Mouse (Mus musculus): Measurements from ENCODE around the gene Pus1. TPM values are rescaled to one million over a fixed set of nuclear protein-coding genes. Genes with fewer than 3 reads are reported as not detected.

The Pus1 gene
- polyA plus RNA-seq, 1 experiment from 2014 or later = 16.3 TPM

GRCm38 (mm10) chr5:110770031-110770445, 10.4 kb downstream of the Pus1 start:
- Histone ChIP-seq H3K4me1 (ENCODE audit: control insufficient read depth in 2 of 2, insufficient read depth in 2 of 2, low read length in 2 of 2) (peaks cover 0 to 14% of the 10 kb centered on the region in 2 experiments; a peak in 2 of 4 replicates), H3K4me3 (ENCODE audit: control insufficient read depth in 1 of 2, insufficient read depth in 1 of 2, low read depth in 1 of 2, low read length in 2 of 2) (peak overlapping the region; percentile 84 to 89), H3K4me2 (ENCODE audit: low read length) (peak overlapping the region; percentile 75), H3K9ac (ENCODE audit: low read length) (peak overlapping the region; percentile 93), H3K27me3 (ENCODE audit: control insufficient read depth, insufficient read depth, low read length) (no peaks in the 10 kb centered on the region), H3K9me3 (ENCODE audit: control insufficient read depth, low read length) (no peaks in the 10 kb centered on the region), H3K27ac (replicated peaks in 1 of 2; ENCODE audit: control insufficient read depth in 1 of 2, insufficient read depth in 1 of 2, low read depth in 2 of 2, low read length in 2 of 2) (peak overlapping the region; percentile 92 to 95), H3K36me3 (ENCODE audit: control insufficient read depth, insufficient read depth, low read length) (peaks cover 28% of the 10 kb centered on the region)
- peak; percentile 48 for ATAC-seq (ENCODE audit: insufficient number of reproducible peaks, insufficient read depth, low FRiP score, low read depth)
- WGBS = 0% methylated on average over 54 of the region's 58 CpGs

GRCm38 (mm10) chr5:110769272-110769671, 11.2 kb downstream of the Pus1 start:
- H3K27ac ChIP-seq (replicated peaks in 1 of 2; ENCODE audit: control insufficient read depth in 1 of 2, insufficient read depth in 1 of 2, low read depth in 2 of 2, low read length in 2 of 2) = no peak overlapping the region
- 58% methylated on average over 4 of the region's 4 CpGs for WGBS
- H3K4me2 ChIP-seq (ENCODE audit: low read length) = peak overlapping the region; percentile 75
- no peaks in the 10 kb centered on the region for H3K27me3 ChIP-seq (ENCODE audit: control insufficient read depth, insufficient read depth, low read length)
- H3K4me1 ChIP-seq (ENCODE audit: control insufficient read depth in 2 of 2, insufficient read depth in 2 of 2, low read length in 2 of 2) = peaks cover 0 to 14% of the 10 kb centered on the region in 2 experiments; a peak in 2 of 4 replicates
- no peaks in the 10 kb centered on the region for H3K9me3 ChIP-seq (ENCODE audit: control insufficient read depth, low read length)
- no peak for ATAC-seq (ENCODE audit: insufficient number of reproducible peaks, insufficient read depth, low FRiP score, low read depth)
- H3K36me3 ChIP-seq (ENCODE audit: control insufficient read depth, insufficient read depth, low read length) = peaks cover 20% of the 10 kb centered on the region
- H3K4me3 ChIP-seq (ENCODE audit: control insufficient read depth in 1 of 2, insufficient read depth in 1 of 2, low read depth in 1 of 2, low read length in 2 of 2) = peak overlapping the region; percentile 84 to 89
- peak overlapping the region; percentile 93 for H3K9ac ChIP-seq (ENCODE audit: low read length)

DNA sequence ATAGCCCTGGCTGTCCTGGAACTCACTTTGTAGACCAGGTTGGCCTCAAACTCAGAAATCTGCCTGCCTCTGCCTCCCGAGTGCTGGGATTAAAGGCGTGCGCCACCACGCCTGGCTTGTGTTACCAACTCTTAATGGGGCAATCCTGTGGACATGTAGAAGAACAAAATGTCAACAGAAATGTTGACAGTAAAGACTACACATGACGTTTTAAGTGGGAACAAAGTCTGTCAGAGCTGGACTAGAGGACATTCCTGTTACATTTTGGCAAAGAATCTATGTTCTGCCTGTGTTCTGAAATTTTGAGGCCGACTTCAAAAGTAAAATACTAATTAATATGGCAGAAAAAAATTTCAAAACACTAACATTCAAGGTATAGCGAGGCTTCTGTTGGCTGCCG, 16.6 kb downstream of the Pus1 start:
- Histone ChIP-seq H3K36me3 (ENCODE audit: control insufficient read depth, insufficient read depth, low read length) (no peaks in the 10 kb centered on the region), H3K9me3 (ENCODE audit: control insufficient read depth, low read length) (no peaks in the 10 kb centered on the region), H3K4me2 (ENCODE audit: low read length) (no peak overlapping the region), H3K4me3 (ENCODE audit: control insufficient read depth in 1 of 2, insufficient read depth in 1 of 2, low read depth in 1 of 2, low read length in 2 of 2) (no peak overlapping the region), H3K9ac (ENCODE audit: low read length) (no peak overlapping the region), H3K27me3 (ENCODE audit: control insufficient read depth, insufficient read depth, low read length) (no peaks in the 10 kb centered on the region), H3K27ac (replicated peaks in 1 of 2; ENCODE audit: control insufficient read depth in 1 of 2, insufficient read depth in 1 of 2, low read depth in 2 of 2, low read length in 2 of 2) (no peak overlapping the region), H3K4me1 (ENCODE audit: control insufficient read depth in 2 of 2, insufficient read depth in 2 of 2, low read length in 2 of 2) (peaks cover 0 to 7% of the 10 kb centered on the region in 2 experiments; a peak in 2 of 4 replicates)
- WGBS = 91% methylated on average over 8 of the region's 8 CpGs
- ATAC-seq (ENCODE audit: insufficient number of reproducible peaks, insufficient read depth, low FRiP score, low read depth) = no peak

DNA sequence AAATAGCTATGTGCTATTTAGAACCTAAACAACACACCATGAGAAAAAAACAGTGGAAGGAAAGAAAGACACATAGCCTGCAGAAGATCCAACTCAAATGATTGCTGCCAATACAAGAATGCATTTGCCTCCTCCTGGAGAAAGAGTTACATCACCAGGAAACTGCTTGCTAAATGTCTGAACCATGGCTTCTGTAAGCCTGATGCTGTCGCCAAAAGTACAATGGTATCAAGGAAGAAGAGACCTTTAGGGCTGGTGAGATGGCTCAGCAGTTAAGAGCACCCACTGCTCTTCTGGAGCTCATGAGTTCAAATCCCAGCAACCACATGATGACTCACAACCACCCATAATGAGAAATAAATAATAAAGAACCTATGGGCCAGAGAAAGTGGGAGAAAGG, 35.4 kb downstream of the Pus1 start:
- no peak for ATAC-seq (ENCODE audit: insufficient number of reproducible peaks, insufficient read depth, low FRiP score, low read depth)
- Histone ChIP-seq H3K9ac (ENCODE audit: low read length) (no peak overlapping the region), H3K27me3 (ENCODE audit: control insufficient read depth, insufficient read depth, low read length) (no peaks in the 10 kb centered on the region), H3K36me3 (ENCODE audit: control insufficient read depth, insufficient read depth, low read length) (peaks cover 8% of the 10 kb centered on the region), H3K9me3 (ENCODE audit: control insufficient read depth, low read length) (no peaks in the 10 kb centered on the region), H3K27ac (replicated peaks in 1 of 2; ENCODE audit: control insufficient read depth in 1 of 2, insufficient read depth in 1 of 2, low read depth in 2 of 2, low read length in 2 of 2) (no peak overlapping the region), H3K4me3 (ENCODE audit: control insufficient read depth in 1 of 2, insufficient read depth in 1 of 2, low read depth in 1 of 2, low read length in 2 of 2) (no peak overlapping the region), H3K4me1 (ENCODE audit: control insufficient read depth in 2 of 2, insufficient read depth in 2 of 2, low read length in 2 of 2) (no peaks in the 10 kb centered on the region), H3K4me2 (ENCODE audit: low read length) (no peak overlapping the region)
- 74% methylated on average over 1 of the region's 1 CpGs for WGBS

- peaks cover 60% of the 10 kb centered on the region for H3K36me3 ChIP-seq (ENCODE audit: control insufficient read depth, insufficient read depth, low read length)
- no peak overlapping the region for H3K4me3 ChIP-seq (ENCODE audit: control insufficient read depth in 1 of 2, insufficient read depth in 1 of 2, low read depth in 1 of 2, low read length in 2 of 2)
- H3K27ac ChIP-seq (replicated peaks in 1 of 2; ENCODE audit: control insufficient read depth in 1 of 2, insufficient read depth in 1 of 2, low read depth in 2 of 2, low read length in 2 of 2) = no peak overlapping the region
- no peaks in the 10 kb centered on the region for H3K4me1 ChIP-seq (ENCODE audit: control insufficient read depth in 2 of 2, insufficient read depth in 2 of 2, low read length in 2 of 2)
- no peak for ATAC-seq (ENCODE audit: insufficient number of reproducible peaks, insufficient read depth, low FRiP score, low read depth)
- WGBS = 93% methylated on average over 7 of the region's 7 CpGs
- no peaks in the 10 kb centered on the region for H3K9me3 ChIP-seq (ENCODE audit: control insufficient read depth, low read length)
- H3K9ac ChIP-seq (ENCODE audit: low read length) = no peak overlapping the region
- H3K4me2 ChIP-seq (ENCODE audit: low read length) = no peak overlapping the region
- H3K27me3 ChIP-seq (ENCODE audit: control insufficient read depth, insufficient read depth, low read length) = no peaks in the 10 kb centered on the region
Measured at GRCm38 (mm10) chr5:110739496-110740275, 40.8 kb downstream of the Pus1 start.

GRCm38 (mm10) chr5:110735606-110736005, 44.9 kb downstream of the Pus1 start:
- ATAC-seq (ENCODE audit: insufficient number of reproducible peaks, insufficient read depth, low FRiP score, low read depth) = no peak
- no peaks in the 10 kb centered on the region for H3K4me1 ChIP-seq (ENCODE audit: control insufficient read depth in 2 of 2, insufficient read depth in 2 of 2, low read length in 2 of 2)
- H3K36me3 ChIP-seq (ENCODE audit: control insufficient read depth, insufficient read depth, low read length) = peaks cover 86% of the 10 kb centered on the region
- H3K9me3 ChIP-seq (ENCODE audit: control insufficient read depth, low read length) = no peaks in the 10 kb centered on the region
- H3K4me3 ChIP-seq (ENCODE audit: control insufficient read depth in 1 of 2, insufficient read depth in 1 of 2, low read depth in 1 of 2, low read length in 2 of 2) = no peak overlapping the region
- H3K4me2 ChIP-seq (ENCODE audit: low read length) = no peak overlapping the region
- H3K9ac ChIP-seq (ENCODE audit: low read length) = no peak overlapping the region
- WGBS = 84% methylated on average over 1 of the region's 1 CpGs
- no peak overlapping the region for H3K27ac ChIP-seq (replicated peaks in 1 of 2; ENCODE audit: control insufficient read depth in 1 of 2, insufficient read depth in 1 of 2, low read depth in 2 of 2, low read length in 2 of 2)
- H3K27me3 ChIP-seq (ENCODE audit: control insufficient read depth, insufficient read depth, low read length) = no peaks in the 10 kb centered on the region

DNA sequence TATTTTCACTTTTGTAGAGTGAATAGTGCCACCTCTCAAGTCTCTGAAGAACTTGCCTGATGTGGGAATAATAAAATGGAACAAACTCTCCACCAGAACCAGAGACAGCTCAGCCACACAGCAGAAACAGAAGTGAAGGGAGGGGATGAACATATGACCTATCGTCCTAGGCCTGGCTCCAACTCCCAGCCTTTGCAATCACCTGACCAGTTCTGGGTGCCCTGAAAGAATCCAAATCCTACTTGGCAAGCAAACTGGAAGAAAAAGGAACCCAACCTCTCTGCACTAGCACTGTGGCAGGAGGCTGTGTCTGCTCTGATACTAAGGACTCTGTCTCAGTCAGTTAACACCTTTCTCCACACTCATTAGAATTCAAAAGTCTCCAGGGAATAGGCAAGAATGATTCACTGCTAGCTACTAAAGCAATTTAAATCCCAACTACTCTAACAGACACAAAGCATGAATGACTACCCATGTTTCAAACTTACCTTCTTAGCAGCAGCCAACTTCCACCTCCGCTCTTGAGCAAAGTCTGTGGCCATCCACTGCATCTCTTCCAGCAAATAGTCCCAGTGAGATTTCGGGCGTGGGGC, 47.1 kb downstream of the Pus1 start:
- Histone ChIP-seq H3K4me2 (ENCODE audit: low read length) (no peak overlapping the region), H3K9ac (ENCODE audit: low read length) (no peak overlapping the region), H3K4me3 (ENCODE audit: control insufficient read depth in 1 of 2, insufficient read depth in 1 of 2, low read depth in 1 of 2, low read length in 2 of 2) (no peak overlapping the region), H3K4me1 (ENCODE audit: control insufficient read depth in 2 of 2, insufficient read depth in 2 of 2, low read length in 2 of 2) (no peaks in the 10 kb centered on the region), H3K27ac (replicated peaks in 1 of 2; ENCODE audit: control insufficient read depth in 1 of 2, insufficient read depth in 1 of 2, low read depth in 2 of 2, low read length in 2 of 2) (no peak overlapping the region), H3K27me3 (ENCODE audit: control insufficient read depth, insufficient read depth, low read length) (no peaks in the 10 kb centered on the region), H3K9me3 (ENCODE audit: control insufficient read depth, low read length) (no peaks in the 10 kb centered on the region), H3K36me3 (ENCODE audit: control insufficient read depth, insufficient read depth, low read length) (peaks cover 84% of the 10 kb centered on the region)
- 94% methylated on average over 4 of the region's 4 CpGs for WGBS
- no peak for ATAC-seq (ENCODE audit: insufficient number of reproducible peaks, insufficient read depth, low FRiP score, low read depth)
